Mouse (Mus musculus) NIH3T3 (cell line): ENCODE measurements at regions not wholly inside any gene's neighbourhood (a gene's known extent, or its start where the extent isn't known, plus 50 kb on each side); places are given as distances from the start of the nearest gene placed in this dataset.
"Not testable (repeated sequence)": the region's sequence is repeated elsewhere in the genome, so short reads cannot be mapped to it uniquely, and the experiment has no call there.

Source experiments
- DNase-seq: peaks from one replicate; pipeline ENCODE4 v3.0.0-alpha.2; 2012; ENCODE audit warnings: low read depth

DNA sequence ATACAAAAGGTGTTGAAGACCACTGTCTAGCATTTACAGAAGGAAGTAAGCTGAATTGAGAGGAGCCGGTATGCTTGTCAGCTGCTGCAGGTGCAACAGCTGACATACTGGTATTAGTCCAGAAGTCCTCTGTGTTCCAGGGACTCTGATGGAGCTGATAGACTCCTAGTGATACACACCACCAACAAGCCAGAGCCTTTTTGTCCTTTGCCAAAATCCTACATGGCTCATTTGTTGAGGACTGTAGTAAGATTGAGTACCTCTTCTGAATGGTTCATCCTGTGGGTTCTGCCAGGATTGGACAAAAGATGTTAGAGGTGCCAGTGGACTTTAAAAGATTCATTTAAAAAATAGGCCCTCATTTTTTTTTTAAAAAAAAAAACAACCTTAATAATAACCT, 129.4 kb upstream of the Tmem185a start:
- no peak for DNase-seq

DNA sequence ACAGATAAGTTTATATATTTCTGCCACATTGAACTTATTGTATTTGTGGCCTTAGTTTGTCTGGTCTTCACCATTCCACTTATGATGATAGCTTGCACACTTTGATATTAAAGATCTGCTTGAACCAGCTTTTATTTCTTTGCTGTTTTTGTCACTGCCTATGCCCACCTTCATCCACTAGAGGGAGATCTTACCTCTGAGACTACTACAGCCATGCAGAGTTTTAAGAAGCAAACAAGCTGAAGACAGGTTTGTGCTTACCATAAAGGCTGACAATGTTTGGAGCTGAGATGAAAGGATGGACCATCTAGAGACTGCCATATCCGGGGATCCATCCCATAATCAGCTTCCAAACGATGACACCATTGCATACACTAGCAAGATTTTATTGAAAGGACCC, 105.4 kb upstream of the Tmem185a start:
- peak; percentile 58 for DNase-seq

DNA sequence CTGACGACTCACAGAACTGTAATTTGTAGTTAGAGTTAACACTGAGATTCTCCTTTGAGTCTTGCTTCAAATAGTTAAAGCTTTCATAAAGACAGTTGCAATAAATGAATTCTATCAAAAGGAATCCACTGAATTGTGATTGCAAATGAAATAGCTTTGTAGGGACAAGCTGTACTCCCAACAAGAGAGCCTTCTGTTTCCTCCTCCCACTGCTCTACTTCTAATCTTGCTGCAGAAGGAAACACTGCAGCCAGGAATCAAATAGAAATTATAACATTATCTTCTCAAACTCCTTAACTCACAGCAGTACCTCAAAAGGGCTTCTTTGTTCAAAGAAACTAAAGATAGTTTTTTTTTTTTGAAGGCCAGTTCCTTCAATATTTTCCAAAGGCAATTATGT, 103.2 kb upstream of the Tmem185a start:
- DNase-seq = no peak

DNA sequence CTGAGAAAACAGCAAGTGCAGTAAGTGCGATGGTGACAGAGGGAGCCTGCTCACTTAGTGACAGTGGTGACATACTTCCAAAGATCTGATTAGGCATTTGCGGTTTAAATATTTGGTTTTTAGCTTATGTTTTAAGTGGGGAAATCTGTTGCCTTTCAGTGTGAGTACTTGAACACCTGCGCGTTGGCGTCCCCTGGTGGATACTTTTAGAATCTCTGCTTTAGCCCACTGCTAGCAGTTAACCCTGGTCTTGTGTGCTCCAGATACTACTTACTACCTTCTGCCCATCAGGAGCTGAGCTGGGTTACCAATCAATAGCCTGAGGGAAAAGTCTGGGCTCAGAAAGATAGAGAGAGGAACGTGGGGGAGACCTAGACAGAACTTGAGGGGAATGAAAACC, 97.3 kb upstream of the Tmem185a start:
- DNase-seq = not testable (repeated sequence)

DNA sequence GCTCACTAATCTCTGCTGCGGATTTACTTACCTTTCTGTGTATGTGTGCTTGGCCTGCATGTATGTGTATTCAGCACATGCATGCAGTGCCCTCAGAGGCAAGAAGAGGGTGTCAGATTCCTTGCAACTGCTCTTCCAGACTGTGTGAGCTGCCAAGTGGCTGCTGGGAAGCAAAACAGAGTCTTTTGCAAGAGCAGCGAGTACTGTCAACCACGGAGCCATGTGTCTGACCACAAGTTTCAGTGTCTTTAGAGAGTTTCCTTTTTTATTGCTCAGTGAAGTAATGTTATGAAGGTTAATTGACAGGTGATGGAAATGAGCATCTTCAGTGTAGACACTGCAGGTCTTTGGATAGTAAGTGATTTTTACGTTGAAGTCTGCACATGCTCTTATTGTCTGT, 93.6 kb upstream of the Tmem185a start:
- DNase-seq = not testable (repeated sequence)

DNA sequence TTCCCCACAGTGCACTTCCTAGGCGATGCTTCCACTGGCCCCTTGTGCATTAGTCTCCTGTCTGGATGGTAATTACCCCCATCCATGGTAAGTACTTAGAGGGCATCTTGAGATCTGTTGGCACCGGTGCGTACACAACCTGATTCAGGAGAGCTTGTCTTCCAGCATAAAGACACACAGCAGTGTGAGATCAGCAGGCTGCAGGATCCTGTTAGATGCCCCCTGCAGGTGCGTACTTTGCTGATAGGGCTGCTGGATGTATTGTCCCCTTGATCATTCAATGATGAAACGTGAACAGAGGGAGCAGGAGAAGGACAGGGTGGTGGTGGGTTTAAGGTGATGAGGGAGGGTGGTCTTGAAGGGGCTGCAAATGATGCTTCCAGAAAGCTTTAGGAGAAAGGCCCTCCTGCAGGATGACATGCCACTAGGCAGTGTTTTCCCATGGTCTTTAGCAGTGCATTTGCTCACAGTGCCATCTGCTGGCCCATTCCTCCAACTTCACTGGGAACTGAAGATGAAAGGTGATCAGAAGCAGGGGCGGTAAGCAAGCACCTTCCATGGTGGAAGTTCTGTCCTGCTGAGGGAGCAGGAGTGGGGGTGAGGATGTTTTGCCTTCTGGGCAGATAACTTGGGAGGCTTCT, 92.5 kb upstream of the Tmem185a start:
- DNase-seq = not testable (repeated sequence)
